Mouse (Mus musculus): ENCODE data around the gene Dhdds.

GRCm38 (mm10) chr4:134025802-134026201, 25.1 kb upstream of the Dhdds start:
- TF ChIP-seq POLR2A (IDR thresholded peaks at IDR 0.05; ENCODE audit: borderline replicate concordance, control insufficient read depth, low read depth, low read length) = no peak
- TF ChIP-seq CTCF (IDR thresholded peaks at IDR 0.05; ENCODE audit: control insufficient read depth, insufficient read depth, low read length) = no peak
